Mouse (Mus musculus) cerebellum, adult 11-12 months (tissue): ENCODE measurements at regions not wholly inside any gene's neighbourhood (a gene's known extent, or its start where the extent isn't known, plus 50 kb on each side); places are given as distances from the start of the nearest gene placed in this dataset.
"Not testable (repeated sequence)": the region's sequence is repeated elsewhere in the genome, so short reads cannot be mapped to it uniquely, and the experiment has no call there.

Experiments
- DNase-seq: peaks from one replicate; pipeline ENCODE4 v3.0.0; 2022

GRCm38 (mm10) chr12:69485652-69486651 is 96.9 kb downstream of the Vcpkmt start:
- no peak for DNase-seq

DNA sequence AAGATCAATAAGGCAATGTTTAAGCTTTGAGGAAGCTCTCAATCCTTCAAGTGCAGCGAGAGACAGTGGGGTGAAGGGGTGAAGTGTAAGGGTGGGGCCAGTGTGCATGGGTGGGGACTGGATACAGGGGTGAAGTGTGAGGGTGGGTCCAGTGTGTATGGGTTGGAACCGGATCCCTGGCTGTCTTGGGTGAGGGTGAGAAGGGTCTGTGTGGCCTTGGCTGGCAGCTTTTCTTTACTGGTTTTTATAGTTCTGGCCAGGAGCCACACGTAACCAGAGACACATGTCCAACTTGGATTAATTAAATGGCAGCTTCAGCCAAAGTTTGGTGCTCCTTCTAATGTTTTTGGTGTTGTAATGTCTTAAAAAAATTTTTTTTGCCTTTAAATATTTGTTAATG is 101.4 kb downstream of the Vcpkmt start:
- DNase-seq = no peak

DNA sequence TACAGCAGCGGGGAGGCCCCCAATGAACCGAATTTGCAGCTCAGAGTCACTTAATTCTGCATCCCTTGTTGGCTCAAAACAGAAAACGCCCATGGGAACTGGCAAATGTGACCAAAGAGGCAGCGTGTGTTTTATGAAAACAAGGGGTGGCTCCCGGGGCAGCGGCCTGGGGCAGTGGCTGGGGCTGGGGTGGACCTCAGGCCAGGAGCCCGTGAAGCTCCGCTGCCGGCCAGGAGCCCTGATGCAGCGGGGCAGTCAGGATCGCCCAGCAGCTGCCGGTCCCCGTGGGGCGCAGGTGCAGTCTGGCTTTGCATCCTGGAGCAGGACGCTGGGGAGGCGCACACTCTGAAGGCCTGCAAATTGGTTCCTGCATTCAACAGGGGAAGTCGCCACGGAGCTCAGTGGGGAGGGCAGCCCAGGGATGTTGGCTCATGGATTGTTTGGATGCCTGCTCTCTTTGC is 104.4 kb upstream of the Gm9887 start:
- no peak for DNase-seq

GRCm38 (mm10) chr12:69476131-69476530 is 103.9 kb upstream of the Gm9887 start:
- no peak for DNase-seq

DNA sequence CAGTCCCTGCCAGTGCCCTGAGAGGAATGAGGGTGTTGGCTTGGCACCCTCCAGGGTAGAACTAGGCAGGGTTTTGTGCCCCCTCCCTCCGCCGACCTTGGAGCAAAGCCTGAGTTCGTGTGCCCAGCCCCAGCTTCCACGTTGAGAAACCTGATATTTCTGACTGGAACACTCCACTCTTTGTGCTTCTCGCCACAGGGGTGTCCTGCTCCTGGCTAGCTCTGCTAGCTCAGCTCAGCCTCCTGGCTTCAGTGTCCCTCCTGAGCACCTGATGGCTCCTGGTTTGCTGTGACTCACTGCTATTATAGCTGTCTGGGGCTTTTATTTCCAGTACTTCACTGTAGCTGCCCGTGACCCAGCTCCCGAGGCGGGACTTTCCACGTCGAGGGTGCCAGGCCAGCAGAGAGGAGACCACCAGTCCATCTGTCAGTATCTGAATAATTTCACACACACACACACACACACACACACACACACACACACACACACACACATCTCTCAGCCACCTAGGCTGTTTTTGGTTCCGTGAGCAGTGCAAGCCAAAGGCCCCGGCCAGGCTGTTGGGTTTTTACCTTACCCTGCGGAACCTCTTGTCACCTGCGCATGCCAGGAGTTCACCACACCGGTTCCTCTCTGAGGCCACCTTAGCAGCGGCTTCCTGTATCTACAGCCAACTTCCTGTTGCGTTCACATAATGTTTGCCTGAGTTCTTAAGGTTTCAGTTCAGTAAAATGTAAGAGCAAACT is 102.8 kb upstream of the Gm9887 start:
- DNase-seq = peak; percentile 74

- DNase-seq = no peak
Observed at GRCm38 (mm10) chr12:69474141-69474915, 102.1 kb upstream of the Gm9887 start.

GRCm38 (mm10) chr12:69473379-69474057 is 101.3 kb upstream of the Gm9887 start:
- no peak for DNase-seq

- no peak for DNase-seq
Observed at GRCm38 (mm10) chr12:69472912-69473311, 100.7 kb upstream of the Gm9887 start.

- no peak for DNase-seq
Observed at GRCm38 (mm10) chr12:69471876-69472275, 99.6 kb upstream of the Gm9887 start.

GRCm38 (mm10) chr12:69469004-69469403 is 96.7 kb upstream of the Gm9887 start:
- no peak for DNase-seq

GRCm38 (mm10) chr12:69467363-69467762 is 95.1 kb upstream of the Gm9887 start:
- no peak for DNase-seq

DNA sequence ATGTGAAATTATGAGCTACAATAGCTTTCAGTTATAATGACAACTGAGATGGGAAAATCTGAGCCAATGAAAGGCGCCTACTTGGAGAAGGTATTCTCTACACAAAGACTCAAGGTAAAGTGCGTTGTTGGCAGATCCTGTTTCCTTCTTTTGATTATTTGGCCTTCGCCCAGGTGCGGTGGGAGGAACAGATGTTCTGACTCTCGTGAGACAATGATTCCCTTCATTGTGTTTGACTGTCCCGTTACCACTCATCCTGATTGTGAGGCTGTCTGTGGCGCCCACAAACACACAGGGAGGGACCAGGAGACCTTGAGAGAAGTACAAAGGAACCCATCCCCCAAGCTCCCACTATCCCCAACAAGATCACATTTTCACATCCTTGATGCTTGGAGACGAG is 92.6 kb upstream of the Gm9887 start:
- no peak for DNase-seq

DNA sequence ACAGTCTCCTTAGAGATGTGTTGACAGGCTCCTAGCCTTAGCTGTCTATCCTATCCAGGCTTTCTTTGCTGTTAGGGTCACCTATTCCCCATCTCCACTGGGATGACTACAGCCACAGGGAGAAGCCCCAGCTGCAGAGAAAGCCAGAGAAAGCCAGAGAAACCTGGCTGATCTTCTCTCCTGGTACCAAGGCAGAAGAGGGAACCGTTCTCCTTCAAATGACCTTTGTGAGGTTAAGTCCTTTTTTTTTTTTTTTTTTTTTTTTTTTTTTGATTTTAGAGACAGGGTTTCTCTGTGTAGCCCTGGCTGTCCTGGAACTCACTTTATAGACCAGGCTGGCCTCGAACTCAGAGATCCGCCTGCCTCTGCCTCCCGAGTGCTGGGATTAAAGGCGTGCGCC is 91.1 kb upstream of the Gm9887 start:
- DNase-seq = not testable (repeated sequence)

DNA sequence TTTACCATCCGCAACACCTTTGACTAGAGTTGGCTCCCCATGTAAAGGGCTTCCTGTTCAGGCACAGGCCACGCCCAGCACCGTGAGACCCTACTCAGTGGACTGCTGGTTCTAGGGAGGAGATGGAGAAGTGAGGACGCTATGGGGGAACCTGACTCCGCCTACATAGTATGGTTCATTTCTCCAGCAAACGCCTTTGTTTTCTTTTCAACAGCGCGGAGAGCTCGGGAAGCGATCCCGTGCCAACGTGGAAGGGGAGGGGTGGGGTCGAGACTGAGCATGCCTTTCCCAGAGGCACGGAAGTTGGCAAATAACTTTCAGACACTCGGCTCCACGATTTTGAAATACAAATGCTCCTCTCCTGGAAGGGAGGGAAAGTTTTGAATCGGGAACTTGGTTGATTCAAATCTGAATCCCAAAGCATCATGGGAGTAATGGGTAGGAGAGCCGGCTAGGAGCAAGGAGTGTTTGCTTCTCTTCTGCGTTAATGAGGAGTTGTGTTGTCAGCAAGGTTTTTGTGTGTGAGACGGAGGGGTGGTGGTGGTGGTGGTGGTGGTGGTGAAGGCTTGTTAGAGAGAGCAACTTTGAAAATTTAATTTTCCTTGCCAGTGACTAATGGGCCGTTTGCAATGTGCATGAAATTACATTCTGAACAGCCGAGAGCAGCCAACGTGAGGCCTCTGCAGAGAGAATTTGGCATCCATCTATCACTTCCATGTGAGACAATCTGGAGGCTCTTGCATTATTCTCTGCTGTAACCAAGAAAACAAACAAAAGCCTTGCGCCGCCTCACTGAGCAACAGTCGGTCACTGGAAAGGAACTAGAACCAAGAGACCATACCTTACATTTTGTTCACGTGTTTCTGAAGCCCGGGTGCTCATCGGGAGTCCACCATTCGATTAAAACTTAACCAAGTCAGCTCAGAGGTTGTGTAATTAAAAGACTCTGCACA is 89.9 kb upstream of the Gm9887 start:
- no peak for DNase-seq

DNA sequence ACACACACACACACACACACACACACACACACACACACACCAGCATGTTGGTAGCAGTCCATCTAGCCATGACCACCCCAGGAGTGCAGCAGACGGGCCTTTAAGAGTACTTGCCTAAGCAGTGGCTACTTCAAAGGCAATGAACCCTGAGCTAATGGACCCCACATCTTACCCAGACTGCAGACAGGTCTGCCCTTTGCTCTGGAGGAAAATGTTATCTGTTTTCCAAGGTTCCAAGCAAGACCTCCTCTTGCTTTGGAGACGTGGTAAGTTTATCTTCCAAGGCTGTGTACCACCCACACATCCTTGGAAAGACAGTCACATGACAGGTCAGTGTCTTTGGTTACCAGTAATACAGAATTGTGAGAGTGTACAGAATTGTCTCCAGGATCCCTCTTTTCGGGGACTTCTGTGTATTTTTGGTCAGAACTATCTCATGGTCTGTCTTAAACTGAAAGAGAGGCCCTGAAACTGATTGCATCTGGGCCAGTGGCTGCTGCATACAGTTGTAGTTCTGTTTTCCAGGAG is 88.4 kb upstream of the Gm9887 start:
- no peak for DNase-seq

- peak; percentile 57 for DNase-seq
Observed at GRCm38 (mm10) chr12:69458170-69458841, 86.0 kb upstream of the Gm9887 start.

DNA sequence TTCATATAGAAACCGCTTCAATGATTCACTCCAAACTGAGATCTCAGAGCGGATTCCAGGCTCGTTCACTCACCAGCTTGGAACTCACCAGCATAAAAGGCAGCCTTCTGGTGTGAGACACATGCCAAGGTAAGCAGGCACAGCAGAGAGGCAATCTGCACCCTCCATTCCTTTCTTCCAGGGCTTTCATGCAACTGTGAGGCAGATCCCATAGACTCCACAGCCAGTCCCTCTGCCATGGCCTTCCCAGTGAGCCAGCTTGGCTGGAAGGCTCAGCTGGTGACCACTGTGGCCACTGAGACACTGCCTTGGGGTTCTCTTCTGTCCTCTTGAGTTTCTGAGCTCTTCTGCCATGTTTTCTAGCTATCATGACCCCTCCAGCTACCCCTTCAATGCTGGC is 84.5 kb upstream of the Gm9887 start:
- DNase-seq = peak; percentile 86

- no peak for DNase-seq
Observed at GRCm38 (mm10) chr12:69456116-69456515, 83.9 kb upstream of the Gm9887 start.

- no peak for DNase-seq
Observed at GRCm38 (mm10) chr12:69455566-69455965, 83.3 kb upstream of the Gm9887 start.

- no peak for DNase-seq
Observed at GRCm38 (mm10) chr12:69453544-69453943, 81.3 kb upstream of the Gm9887 start.
